Mouse (Mus musculus): ENCODE results near the gene Atf3. TPM values are rescaled to one million over a fixed set of nuclear protein-coding genes. Genes with fewer than 3 reads are reported as not detected.

Gene Atf3
- polyA plus RNA-seq, 1 experiment from 2014 or later = 14.3 TPM

- H3K9me3 ChIP-seq (replicated peaks) = no peaks in the 10 kb centered on the region
- 40% methylated on average over 6 of the region's 6 CpGs for WGBS
- H3K4me2 ChIP-seq = no peak overlapping the region
- no peaks in the 10 kb centered on the region for H3K36me3 ChIP-seq
- H3K4me1 ChIP-seq (replicated peaks) = peaks cover 16% of the 10 kb centered on the region
- H3K4me3 ChIP-seq = no peak overlapping the region
- ATAC-seq (replicated peaks; ENCODE audit: insufficient number of reproducible peaks, insufficient read depth, low FRiP score, low read depth) = no peak
- no peak overlapping the region for H3K9ac ChIP-seq
- peaks cover 12% of the 10 kb centered on the region for H3K27me3 ChIP-seq
- H3K27ac ChIP-seq = no peak overlapping the region
These were observed 28.0 kb downstream of the Atf3 start for GRCm38 (mm10) chr1:191189671-191190372.

- H3K9me3 ChIP-seq (replicated peaks) = no peaks in the 10 kb centered on the region
- ATAC-seq (replicated peaks; ENCODE audit: insufficient number of reproducible peaks, insufficient read depth, low FRiP score, low read depth) = no peak
- peak overlapping the region; percentile 75 for H3K4me3 ChIP-seq
- peak overlapping the region; percentile 63 for H3K27ac ChIP-seq
- peak overlapping the region; percentile 96 for H3K4me2 ChIP-seq
- peaks cover 4% of the 10 kb centered on the region for H3K27me3 ChIP-seq
- 9% methylated on average over 7 of the region's 7 CpGs for WGBS
- peaks cover 35% of the 10 kb centered on the region for H3K4me1 ChIP-seq (replicated peaks)
- no peak overlapping the region for H3K9ac ChIP-seq
- H3K36me3 ChIP-seq = no peaks in the 10 kb centered on the region
These were observed 31.5 kb downstream of the Atf3 start for GRCm38 (mm10) chr1:191186386-191186770.

GRCm38 (mm10) chr1:191185761-191186385 lies 32.0 kb downstream of the Atf3 start:
- WGBS = 2% methylated on average over 16 of the region's 16 CpGs

GRCm38 (mm10) chr1:191184841-191185251 lies 33.0 kb downstream of the Atf3 start:
- H3K4me2 ChIP-seq = peak overlapping the region; percentile 96
- no peak for ATAC-seq (replicated peaks; ENCODE audit: insufficient number of reproducible peaks, insufficient read depth, low FRiP score, low read depth)
- WGBS = 3% methylated on average over 22 of the region's 22 CpGs
- H3K27ac ChIP-seq = no peak overlapping the region
- H3K27me3 ChIP-seq = no peaks in the 10 kb centered on the region; the same call in 1 of the 2 replicates
- peak overlapping the region; percentile 75 for H3K4me3 ChIP-seq
- peaks cover 47% of the 10 kb centered on the region for H3K4me1 ChIP-seq (replicated peaks)
- H3K9me3 ChIP-seq (replicated peaks) = no peaks in the 10 kb centered on the region
- peak overlapping the region; percentile 65 for H3K9ac ChIP-seq
- no peaks in the 10 kb centered on the region for H3K36me3 ChIP-seq

More at GRCm38 (mm10) chr1:191185761-191186385, 32.0 kb downstream of the Atf3 start:
- Histone ChIP-seq H3K4me2 (peak overlapping the region; percentile 96), H3K36me3 (no peaks in the 10 kb centered on the region), H3K9ac (peak overlapping the region; percentile 65), H3K27ac (peak overlapping the region; percentile 63), H3K9me3 (replicated peaks) (no peaks in the 10 kb centered on the region), H3K4me3 (peak overlapping the region; percentile 75), H3K4me1 (replicated peaks) (peaks cover 40% of the 10 kb centered on the region), H3K27me3 (no peaks in the 10 kb centered on the region; the same call in 1 of the 2 replicates)
- no peak for ATAC-seq (replicated peaks; ENCODE audit: insufficient number of reproducible peaks, insufficient read depth, low FRiP score, low read depth)

- ATAC-seq (replicated peaks; ENCODE audit: insufficient number of reproducible peaks, insufficient read depth, low FRiP score, low read depth) = no peak
- peaks cover 52% of the 10 kb centered on the region for H3K4me1 ChIP-seq (replicated peaks)
These were observed 33.6 kb downstream of the Atf3 start for GRCm38 (mm10) chr1:191184066-191184815.

GRCm38 (mm10) chr1:191183163-191184065 lies 34.4 kb downstream of the Atf3 start:
- peaks cover 60% of the 10 kb centered on the region for H3K4me1 ChIP-seq (replicated peaks)
- H3K36me3 ChIP-seq = no peaks in the 10 kb centered on the region
- no peaks in the 10 kb centered on the region; the same call in 1 of the 2 replicates for H3K27me3 ChIP-seq
- H3K27ac ChIP-seq = peak overlapping the region; percentile 90
- H3K9ac ChIP-seq = peak overlapping the region; percentile 84
- peak; percentile 95 for ATAC-seq (replicated peaks; ENCODE audit: insufficient number of reproducible peaks, insufficient read depth, low FRiP score, low read depth)
- WGBS = under 1% methylated on average over 67 of the region's 67 CpGs
- peak overlapping the region; percentile 96 for H3K4me2 ChIP-seq
- no peaks in the 10 kb centered on the region for H3K9me3 ChIP-seq (replicated peaks)
- H3K4me3 ChIP-seq = peak overlapping the region; percentile 75

More at GRCm38 (mm10) chr1:191184066-191184815, 33.6 kb downstream of the Atf3 start:
- Histone ChIP-seq H3K9me3 (replicated peaks) (no peaks in the 10 kb centered on the region), H3K27me3 (no peaks in the 10 kb centered on the region; the same call in 1 of the 2 replicates), H3K4me3 (peak overlapping the region; percentile 75), H3K36me3 (no peaks in the 10 kb centered on the region), H3K4me2 (peak overlapping the region; percentile 96), H3K9ac (peak overlapping the region; percentile 65), H3K27ac (peak overlapping the region; percentile 87)
- 3% methylated on average over 42 of the region's 42 CpGs for WGBS

- peak overlapping the region; percentile 90 for H3K27ac ChIP-seq
- peak overlapping the region; percentile 75 for H3K4me3 ChIP-seq
- H3K4me1 ChIP-seq (replicated peaks) = peaks cover 63% of the 10 kb centered on the region
- 1% methylated on average over 61 of the region's 61 CpGs for WGBS
- no peaks in the 10 kb centered on the region; the same call in 1 of the 2 replicates for H3K27me3 ChIP-seq
- peak overlapping the region; percentile 84 for H3K9ac ChIP-seq
- peak overlapping the region; percentile 96 for H3K4me2 ChIP-seq
- 0 out of 2 replicates have a peak, but pooled peaks have one; percentile 12 for ATAC-seq (replicated peaks; ENCODE audit: insufficient number of reproducible peaks, insufficient read depth, low FRiP score, low read depth)
- no peaks in the 10 kb centered on the region for H3K9me3 ChIP-seq (replicated peaks)
- no peaks in the 10 kb centered on the region for H3K36me3 ChIP-seq
These were observed 35.2 kb downstream of the Atf3 start for GRCm38 (mm10) chr1:191182431-191183162.

- Histone ChIP-seq H3K4me3 (peak overlapping the region; percentile 75), H3K9me3 (replicated peaks) (no peaks in the 10 kb centered on the region), H3K4me2 (peak overlapping the region; percentile 96), H3K36me3 (0 out of 2 replicates have a peak, but pooled peaks cover 2% of the 10 kb centered on the region), H3K27me3 (no peaks in the 10 kb centered on the region; the same call in 1 of the 2 replicates), H3K4me1 (replicated peaks) (peaks cover 63% of the 10 kb centered on the region), H3K27ac (0 out of 2 replicates have a peak overlapping the region, but pooled peaks have one; percentile 90), H3K9ac (no peak overlapping the region)
- ATAC-seq (replicated peaks; ENCODE audit: insufficient number of reproducible peaks, insufficient read depth, low FRiP score, low read depth) = no peak
- WGBS = 42% methylated on average over 12 of the region's 12 CpGs
These were observed 36.2 kb downstream of the Atf3 start for GRCm38 (mm10) chr1:191181469-191182259.

- Histone ChIP-seq H3K27me3 (no peaks in the 10 kb centered on the region; the same call in 1 of the 2 replicates), H3K4me3 (no peak overlapping the region), H3K4me1 (replicated peaks) (peaks cover 52% of the 10 kb centered on the region), H3K9ac (no peak overlapping the region), H3K9me3 (replicated peaks) (no peaks in the 10 kb centered on the region), H3K27ac (no peak overlapping the region), H3K36me3 (peaks cover 12% of the 10 kb centered on the region; the same call in 1 of the 2 replicates), H3K4me2 (peak overlapping the region; percentile 17)
- 60% methylated on average over 4 of the region's 4 CpGs for WGBS
- ATAC-seq (replicated peaks; ENCODE audit: insufficient number of reproducible peaks, insufficient read depth, low FRiP score, low read depth) = no peak
These were observed 37.4 kb downstream of the Atf3 start for GRCm38 (mm10) chr1:191180397-191180796.
